Mouse (Mus musculus): ENCODE measurements around the gene 1700016K19Rik.
"Not testable (repeated sequence)": the region's sequence is repeated elsewhere in the genome, so short reads cannot be mapped to it uniquely, and the experiment has no call there.

The 1700016K19Rik gene

DNA sequence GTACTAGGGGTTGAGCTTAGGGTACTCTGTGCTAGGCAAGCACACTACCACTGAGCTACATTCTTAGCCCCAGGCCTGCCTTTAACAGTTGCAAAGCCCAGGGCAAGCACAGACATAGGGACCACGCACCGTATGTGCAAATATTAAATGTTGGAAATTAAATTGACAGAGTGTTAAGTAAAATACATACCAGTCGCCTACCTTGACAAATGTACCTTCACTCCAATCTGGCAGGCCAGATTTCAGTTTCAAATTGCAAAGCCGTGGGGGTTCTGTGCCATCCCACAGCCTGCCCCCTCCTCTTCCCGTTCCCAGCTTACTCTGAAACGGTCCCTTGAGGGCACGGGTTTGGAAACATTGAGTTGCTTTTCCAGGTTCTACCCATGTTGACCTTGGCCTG lies 13.8 kb upstream of the 1700016K19Rik start:
- no peak for DNase-seq

- DNase-seq, result no peak
Measured at GRCm38 (mm10) chr11:75990965-75991835, 8.5 kb upstream of the 1700016K19Rik start.

DNA sequence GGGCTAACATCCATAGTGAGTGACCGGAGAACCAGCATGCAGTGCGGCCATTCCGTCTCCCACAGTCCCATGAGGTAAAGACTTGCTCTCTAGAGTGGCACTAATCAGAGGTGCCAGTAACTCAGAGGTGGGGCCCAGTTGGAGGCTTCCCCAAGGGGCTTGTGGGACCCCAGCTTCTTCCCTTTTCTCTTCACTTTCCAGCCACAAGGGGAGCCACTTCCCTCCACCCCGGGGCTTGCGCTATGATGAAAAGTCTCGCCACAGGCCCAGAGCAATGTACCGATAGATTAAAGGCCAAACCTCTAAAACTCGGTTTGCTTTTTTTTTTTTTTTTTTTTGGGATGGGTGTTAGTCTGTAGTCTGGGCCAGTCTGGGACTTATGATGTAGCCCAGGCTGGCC lies 7.8 kb upstream of the 1700016K19Rik start:
- DNase-seq, result no peak

DNA sequence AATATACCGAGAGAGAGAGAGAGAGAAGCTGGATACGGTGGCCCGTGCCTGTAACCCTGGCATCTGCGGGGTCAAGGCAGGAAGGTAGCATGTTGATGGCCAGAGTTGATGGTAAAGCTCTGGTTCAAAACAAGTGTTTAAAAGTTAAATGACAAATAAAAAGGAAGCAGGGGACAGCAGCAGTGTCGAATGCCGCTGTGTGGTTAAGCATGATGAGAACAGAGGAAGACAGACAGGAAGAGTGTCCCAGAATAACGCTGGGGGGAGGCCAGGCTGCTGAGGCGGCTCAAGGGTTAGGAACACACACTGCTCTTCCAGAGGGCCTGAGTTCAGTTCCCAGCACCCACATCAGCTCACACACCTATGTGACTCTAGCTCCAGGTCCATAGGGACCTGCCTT lies 7.2 kb upstream of the 1700016K19Rik start:
- peak in 1 of 2 experiments; percentile 24 for DNase-seq

GRCm38 (mm10) chr11:75994357-75994756 lies 5.4 kb upstream of the 1700016K19Rik start:
- no peak for DNase-seq

DNA sequence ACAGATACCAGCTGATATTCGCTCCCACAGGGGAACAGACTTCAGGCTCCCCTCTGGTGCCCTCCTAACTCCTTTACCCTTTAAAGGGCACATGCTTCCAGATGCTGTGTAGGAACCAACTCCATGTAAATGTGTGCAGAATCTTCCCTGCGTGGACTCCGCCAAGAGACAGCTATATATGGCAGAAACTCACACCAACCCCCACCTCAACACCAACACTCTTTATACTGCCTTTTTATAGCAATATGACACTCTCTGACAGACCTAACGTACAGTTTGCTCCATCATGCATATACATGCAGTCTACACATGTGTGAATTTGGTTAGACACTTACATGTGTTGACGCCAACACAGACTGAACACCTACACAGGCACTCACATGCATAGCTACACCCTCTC lies 989 bp downstream of the 1700016K19Rik start:
- DNase-seq, result no peak

- DNase-seq, result no peak
Measured at GRCm38 (mm10) chr11:76001237-76001878, 1.6 kb downstream of the 1700016K19Rik start.

- not testable (repeated sequence) for DNase-seq
Measured at GRCm38 (mm10) chr11:76004276-76004675, 4.6 kb downstream of the 1700016K19Rik start.

DNA sequence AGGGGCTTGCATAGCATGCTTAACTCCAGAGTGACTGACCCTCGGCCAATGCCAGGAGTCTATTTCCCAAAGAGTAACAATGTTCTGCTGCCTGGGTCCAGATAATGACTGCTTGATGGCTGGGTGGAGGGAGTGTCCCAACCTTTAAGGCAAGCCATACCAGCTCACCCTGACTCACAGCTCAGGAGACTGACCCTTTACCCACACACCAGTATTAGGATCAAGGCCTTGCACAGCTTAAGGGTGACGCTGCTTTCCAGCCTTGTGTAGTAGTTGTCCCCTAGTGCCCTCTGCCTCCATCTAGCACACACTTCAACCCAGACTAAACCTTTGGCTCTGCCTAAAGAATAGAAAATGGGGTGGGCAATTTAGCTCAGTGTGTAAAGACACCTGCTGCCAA lies 8.4 kb downstream of the 1700016K19Rik start:
- DNase-seq, result no peak

GRCm38 (mm10) chr11:76009101-76009500 lies 9.4 kb downstream of the 1700016K19Rik start:
- DNase-seq, result no peak

DNA sequence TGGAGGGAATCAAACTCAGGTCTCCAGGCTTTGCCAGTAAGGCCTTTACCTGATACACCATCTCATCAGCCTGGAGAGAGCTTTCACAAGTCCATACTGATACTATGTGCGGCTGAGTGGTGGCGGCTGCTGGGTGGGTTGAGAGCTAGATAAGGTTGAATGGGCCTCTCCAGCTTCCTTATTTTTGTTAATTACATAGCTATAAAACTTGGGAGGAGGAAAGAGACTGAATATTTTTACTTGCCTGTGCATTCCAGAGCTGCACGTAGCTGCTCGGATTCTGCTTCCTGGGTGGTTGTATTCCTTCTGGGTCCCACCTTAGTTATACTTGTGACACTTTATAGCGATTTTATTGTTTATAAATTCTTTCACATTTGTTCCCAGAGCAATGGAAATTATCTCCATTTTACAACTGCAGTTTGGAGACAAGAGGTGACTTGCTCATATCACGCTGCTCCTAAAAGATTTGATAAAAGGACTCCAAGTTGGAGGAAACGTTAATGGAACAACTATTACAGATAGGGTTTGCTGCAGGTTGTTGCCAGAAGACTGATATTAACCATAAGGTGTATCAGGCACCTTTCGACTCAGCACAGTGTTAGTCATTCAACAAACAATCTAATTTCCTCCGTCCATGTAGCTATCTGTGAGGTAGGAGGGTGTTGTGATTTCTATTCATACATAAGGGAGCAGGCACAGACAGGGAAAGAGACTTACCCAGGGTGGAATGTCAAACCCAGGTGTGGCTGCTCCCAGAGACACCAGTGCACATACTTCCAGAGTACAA lies 11.3 kb downstream of the 1700016K19Rik start:
- DNase-seq, result no peak

DNA sequence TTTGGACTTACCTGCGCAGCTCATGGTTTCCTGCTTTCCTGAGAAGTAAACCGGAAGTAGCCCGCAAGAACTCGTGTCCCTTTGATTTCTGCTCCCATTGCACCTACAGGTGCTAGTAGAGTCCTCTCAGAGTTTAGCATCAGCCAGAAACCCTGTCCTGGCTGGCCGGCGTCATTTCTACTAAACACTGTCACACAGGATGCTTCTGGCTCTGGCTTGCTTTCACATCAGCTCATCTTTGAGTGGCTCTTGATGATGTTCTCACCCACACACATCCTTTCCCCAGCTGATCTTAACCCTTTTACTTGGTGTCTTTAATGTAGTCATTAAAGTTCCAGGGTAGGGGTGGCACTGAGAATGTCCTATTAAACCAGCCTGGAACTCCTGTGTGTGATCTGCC lies 15.5 kb downstream of the 1700016K19Rik start:
- no peak for DNase-seq

DNA sequence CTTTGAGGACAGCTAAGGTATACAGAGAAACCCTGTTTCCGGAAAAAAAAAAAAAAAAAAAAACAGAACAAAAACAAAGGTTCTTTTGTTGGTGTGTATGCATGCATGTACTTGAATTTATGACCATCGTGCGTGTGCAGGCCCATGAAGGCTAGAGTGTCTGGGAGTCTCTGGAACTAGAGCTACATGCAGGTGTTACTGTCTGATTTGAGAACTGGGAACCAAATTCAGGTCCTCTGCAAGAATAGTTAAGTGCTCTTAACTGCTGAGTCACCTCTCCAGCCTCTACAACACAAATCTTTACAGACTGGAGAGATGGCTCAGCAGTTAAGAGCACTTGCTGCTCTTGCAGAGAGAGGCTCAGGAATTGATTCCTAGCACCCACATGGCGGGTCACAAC lies 16.1 kb downstream of the 1700016K19Rik start:
- DNase-seq, result no peak

DNA sequence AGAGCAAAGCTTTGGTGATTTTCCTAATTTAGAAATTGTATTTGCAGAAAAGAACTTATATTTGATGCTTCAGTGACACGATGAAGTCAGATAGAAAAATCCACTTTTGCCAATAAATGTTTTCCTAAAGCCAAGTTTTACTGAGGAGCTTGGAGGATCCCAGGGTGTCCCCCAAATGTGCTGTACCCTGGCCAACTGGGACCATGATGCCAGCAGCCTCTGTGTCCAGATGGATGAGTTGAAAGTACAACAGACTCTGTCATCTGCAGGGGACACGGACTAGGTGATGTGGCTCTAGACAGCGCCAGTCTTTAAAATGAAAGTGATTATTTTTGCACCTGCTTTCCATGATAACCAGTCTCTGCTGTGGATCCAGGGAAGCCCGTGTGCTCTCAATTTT lies 20.2 kb downstream of the 1700016K19Rik start:
- DNase-seq, result no peak

GRCm38 (mm10) chr11:76020916-76021315 lies 21.2 kb downstream of the 1700016K19Rik start:
- no peak for DNase-seq

DNA sequence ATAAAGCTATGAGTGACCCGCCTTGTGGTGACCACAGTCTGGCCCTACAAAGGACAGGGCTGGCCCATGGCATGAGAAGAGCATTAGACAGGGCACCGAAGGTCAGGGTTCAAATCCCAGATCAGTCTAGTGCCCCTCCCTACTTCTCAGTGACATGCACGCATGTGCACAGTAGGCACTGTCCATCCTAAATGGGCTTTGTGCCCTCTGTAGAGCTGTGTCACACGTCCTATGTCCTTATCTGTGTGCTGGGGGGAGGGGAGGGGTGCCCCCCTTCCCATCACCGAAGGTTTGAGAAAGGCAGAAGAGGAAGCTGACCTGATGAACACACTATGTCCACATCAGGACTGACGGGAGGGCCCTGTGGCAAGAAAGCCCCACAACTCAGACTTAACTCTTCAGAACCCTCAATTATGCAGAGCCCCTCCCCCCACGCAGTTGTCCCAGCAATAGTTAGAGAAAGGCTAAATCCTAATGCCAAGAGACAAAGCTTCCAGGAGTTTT lies 25.4 kb downstream of the 1700016K19Rik start:
- no peak for DNase-seq

DNA sequence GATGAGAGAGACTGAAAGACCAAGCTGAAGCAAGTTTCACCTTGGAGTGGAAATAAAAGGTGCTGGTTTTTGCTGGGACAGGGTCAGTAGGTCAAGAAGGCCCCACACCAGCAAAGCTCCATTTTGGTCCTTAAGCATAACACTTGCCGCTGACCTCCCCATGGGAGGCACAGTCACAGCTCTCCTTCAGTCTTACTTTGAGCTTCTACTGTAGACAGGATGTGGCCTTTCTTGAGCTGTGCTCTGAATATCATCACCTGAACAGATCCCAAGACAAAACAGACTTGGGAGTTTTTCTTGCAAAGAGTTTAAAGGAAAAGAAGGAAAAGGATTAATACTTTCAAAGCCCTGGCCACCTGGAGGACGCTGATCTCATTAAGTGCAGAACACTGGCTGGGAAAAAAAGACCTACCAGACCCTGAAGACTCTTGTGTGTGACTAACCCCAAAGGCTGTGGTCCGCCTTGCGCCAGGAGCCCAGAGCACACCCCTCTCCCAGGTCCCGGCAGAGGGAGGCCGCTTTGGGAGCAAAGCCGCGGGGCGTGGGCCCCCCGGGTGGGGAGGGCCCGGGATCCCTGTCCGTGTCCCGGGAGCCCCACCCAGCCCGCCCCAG lies 26.9 kb downstream of the 1700016K19Rik start:
- no peak for DNase-seq

DNA sequence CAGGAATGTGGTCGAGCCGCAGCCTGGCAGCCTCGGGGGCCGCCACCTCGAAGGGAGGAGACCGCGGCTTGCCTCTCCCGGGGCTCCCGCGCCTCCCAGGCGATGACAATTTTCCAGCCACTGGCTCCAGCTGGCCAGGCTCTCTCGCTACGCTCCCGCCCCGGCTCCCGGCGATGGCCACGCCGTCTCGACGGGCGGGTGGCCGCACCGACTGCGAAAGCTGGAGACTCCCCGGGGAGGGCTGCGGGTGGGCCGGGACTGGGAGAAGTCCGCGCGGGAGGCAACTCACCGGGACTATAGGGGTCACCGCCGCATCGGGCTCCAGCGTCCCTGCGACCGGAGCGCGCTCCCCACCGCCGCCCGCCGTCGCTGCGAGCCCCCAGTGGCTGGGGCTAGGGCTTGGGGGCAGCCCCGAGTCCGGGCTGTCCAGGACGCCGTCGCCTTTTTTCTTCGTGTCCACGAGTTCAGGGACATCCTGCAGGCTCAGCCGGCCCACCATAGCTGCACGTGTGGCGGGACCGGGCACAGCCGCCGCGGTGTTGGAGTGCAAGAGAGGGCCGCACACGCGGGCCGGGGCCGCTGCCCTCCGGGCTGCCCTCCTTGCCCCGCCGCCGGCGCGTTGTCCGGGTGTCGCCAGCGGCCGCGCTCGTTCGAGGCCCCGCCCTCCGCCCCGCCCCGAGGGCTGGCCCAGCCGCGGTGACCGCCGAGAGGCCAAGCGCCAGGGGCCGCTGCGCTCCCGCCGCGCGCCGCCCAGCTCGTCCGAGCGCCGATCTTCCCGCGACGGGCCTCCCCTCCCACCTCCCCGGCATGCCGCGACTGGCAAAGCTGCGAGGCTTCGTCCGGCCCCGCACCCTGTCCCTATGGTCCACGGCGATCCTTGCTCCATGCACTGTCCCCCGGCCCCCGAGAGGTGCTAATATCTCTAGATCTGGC lies 27.7 kb downstream of the 1700016K19Rik start, which contains the start of gene Rflnb:
TSS of gene Rflnb (minus strand) at position 644 of the 933 bp plus-strand sequence.
- DNase-seq, result peak; percentile 29 to 31

DNA sequence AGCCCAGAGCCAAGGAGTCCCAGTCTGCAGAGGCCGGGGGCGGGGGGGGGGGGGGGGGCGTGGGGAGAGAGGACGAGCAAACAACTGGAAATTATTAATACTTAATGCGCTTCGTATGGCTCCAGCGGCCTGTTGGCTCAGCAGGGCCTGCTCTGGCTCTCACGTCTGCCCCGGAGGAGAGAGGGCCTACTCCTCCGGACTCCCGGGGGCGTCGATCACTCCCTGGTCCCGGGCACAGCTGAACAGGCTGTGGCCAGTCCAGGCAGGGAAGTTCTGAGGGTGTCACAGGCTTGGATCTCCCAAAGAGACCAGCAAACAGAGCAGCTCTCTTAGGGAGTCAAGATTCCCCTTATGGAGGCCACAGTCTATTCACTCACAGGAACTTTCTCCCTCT lies 28.4 kb downstream of the 1700016K19Rik start:
- no peak for DNase-seq

- DNase-seq, result no peak
Measured at GRCm38 (mm10) chr11:76033359-76033758, 33.6 kb downstream of the 1700016K19Rik start.

- no peak for DNase-seq
Measured at GRCm38 (mm10) chr11:76033836-76034235, 34.1 kb downstream of the 1700016K19Rik start.

Data from thymus, adult 18-20 months (tissue).